Mouse (Mus musculus) urinary bladder, postnatal 36 days (tissue): ENCODE data around the gene Itk.

ENCODE experiments used
- DNase-seq, 2 experiments: peaks; one replicate each; pipeline ENCODE4 v3.0.0; 2022; ENCODE audit warnings: low spot score in 2 of 2, mixed read lengths in 1 of 2

Itk gene

DNA sequence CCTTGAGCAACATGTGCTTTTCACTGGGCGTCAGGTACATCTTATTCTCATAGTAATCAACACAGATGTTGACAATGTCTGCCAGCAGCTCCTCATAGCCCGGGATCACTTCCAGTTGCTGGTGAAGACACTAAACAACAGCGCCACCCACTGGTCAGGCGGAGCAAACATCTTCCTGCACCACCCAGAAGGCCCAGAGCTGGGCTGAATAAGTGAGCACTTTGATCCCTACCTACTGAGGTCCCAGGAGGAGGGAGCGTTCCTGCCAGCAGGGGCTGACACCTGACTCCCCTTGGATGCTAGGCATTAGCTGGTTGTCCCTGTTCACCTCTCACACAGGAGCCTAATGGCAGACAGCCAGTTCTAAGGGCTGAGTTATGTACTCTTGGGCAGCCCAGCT is 112.5 kb downstream of the Itk start:
- no peak for DNase-seq

GRCm38 (mm10) chr11:46276168-46276567 is 113.1 kb downstream of the Itk start:
- DNase-seq, result no peak

GRCm38 (mm10) chr11:46275302-46275701 is 114.0 kb downstream of the Itk start:
- DNase-seq, result peak; percentile 62 to 68
